Mouse (Mus musculus) stomach, embryonic 14.5 days (tissue): ENCODE results near the gene Gns. TPM values are rescaled to one million over a fixed set of nuclear protein-coding genes. Genes with fewer than 3 reads are reported as not detected.

Experiments
- ATAC-seq: fragments of 200-750 bp; cut with Nextera tagmentation; 2 replicates; pipeline ENCODE4 v1.8.0; 2017; ENCODE audit warnings: low read depth, moderate TSS enrichment; ENCODE audit not compliant: insufficient number of reproducible peaks, insufficient read depth, low FRiP score
- H3K27ac ChIP-seq: fragments of 300-500 bp; sonication (generic); 2 replicates; pipeline ENCODE4 v1.5.1; 2014; ENCODE audit warnings: mild to moderate bottlenecking, low read length, moderate library complexity, mixed read lengths
- H3K27me3 ChIP-seq: fragments of 300-500 bp; sonication (generic); 2 replicates; pipeline ENCODE4 v1.6.1; 2014; ENCODE audit warnings: low read length, control low read depth, mixed read lengths; ENCODE audit not compliant: control insufficient read depth, insufficient read depth
- H3K36me3 ChIP-seq: fragments of 300-500 bp; sonication (generic); 2 replicates; pipeline ENCODE4 v1.6.1; 2014; ENCODE audit warnings: mild to moderate bottlenecking, control low read depth, low read length, moderate library complexity, mixed read lengths; ENCODE audit not compliant: control insufficient read depth, insufficient read depth
- H3K4me1 ChIP-seq: fragments of 300-500 bp; sonication (generic); 2 replicates; pipeline ENCODE4 v1.6.1; 2014; ENCODE audit warnings: low read length, control low read depth, mixed read lengths; ENCODE audit not compliant: control insufficient read depth, insufficient read depth
- H3K4me2 ChIP-seq: fragments of 300-500 bp; sonication (generic); replicated peaks from 2 replicates; pipeline ENCODE4 v1.6.1; 2014; ENCODE audit warnings: low read depth, low read length, control low read depth
- H3K4me3 ChIP-seq: fragments of 300-500 bp; sonication (generic); 2 replicates; pipeline ENCODE4 v1.5.1; 2014; ENCODE audit warnings: low read depth, low read length, control low read depth
- H3K9ac ChIP-seq: fragments of 300-500 bp; sonication (generic); replicated peaks from 2 replicates; pipeline ENCODE4 v1.6.1; 2014; ENCODE audit warnings: low read depth, mild to moderate bottlenecking, control low read depth, low read length, moderate library complexity, mixed read lengths
- H3K9me3 ChIP-seq: fragments of 300-500 bp; sonication (generic); 2 replicates; pipeline ENCODE4 v1.6.1; 2016; ENCODE audit warnings: low read depth, low read length, control low read depth; ENCODE audit not compliant: control insufficient read depth
- WGBS: fragments of 180-500 bp; shearing (Covaris S2); extraction: QIAGEN DNeasy Blood & Tissue Kit; methylation state at CpG from one replicate; pipeline ENCODE4 v1.1.7; 2014; 5-methylcytosine and 5-hydroxymethylcytosine counted together
- polyA plus RNA-seq: library from polyadenylated mRNA; unstranded; fragments of >200 nt; fragmentation: Nextera tagmentation; extraction: Ambion mirVana; gene quantifications from 2 replicates; pipeline ENCODE4 v1.2.1, GENCODE M21; 2014

The Gns gene
- polyA plus RNA-seq, 1 experiment from 2014 or later, result 53.7 TPM

GRCm38 (mm10) chr10:121401005-121401404 is 36.1 kb downstream of the Gns start:
- no peaks in the 10 kb centered on the region for H3K4me1 ChIP-seq
- 84% methylated on average over 7 of the region's 7 CpGs for WGBS
- no peak overlapping the region for H3K9ac ChIP-seq
- H3K9me3 ChIP-seq, result no peaks in the 10 kb centered on the region
- peaks cover 8% of the 10 kb centered on the region for H3K36me3 ChIP-seq
- H3K4me3 ChIP-seq, result no peak overlapping the region
- no peaks in the 10 kb centered on the region for H3K27me3 ChIP-seq
- no peak for ATAC-seq
- H3K4me2 ChIP-seq, result no peak overlapping the region
- no peak overlapping the region for H3K27ac ChIP-seq

GRCm38 (mm10) chr10:121403104-121403503 is 38.2 kb downstream of the Gns start:
- no peaks in the 10 kb centered on the region for H3K4me1 ChIP-seq
- H3K4me3 ChIP-seq, result no peak overlapping the region
- H3K9ac ChIP-seq, result no peak overlapping the region
- H3K4me2 ChIP-seq, result no peak overlapping the region
- no peaks in the 10 kb centered on the region for H3K36me3 ChIP-seq
- no peaks in the 10 kb centered on the region for H3K27me3 ChIP-seq
- H3K27ac ChIP-seq, result no peak overlapping the region
- 63% methylated on average over 9 of the region's 9 CpGs for WGBS
- no peak for ATAC-seq
- H3K9me3 ChIP-seq, result no peaks in the 10 kb centered on the region

- H3K9me3 ChIP-seq, result no peaks in the 10 kb centered on the region
- no peaks in the 10 kb centered on the region for H3K27me3 ChIP-seq
- no peak overlapping the region for H3K9ac ChIP-seq
- ATAC-seq, result no peak
- no peak overlapping the region for H3K27ac ChIP-seq
- 67% methylated on average over 6 of the region's 9 CpGs for WGBS
- H3K36me3 ChIP-seq, result no peaks in the 10 kb centered on the region
- H3K4me1 ChIP-seq, result no peaks in the 10 kb centered on the region
- no peak overlapping the region for H3K4me3 ChIP-seq
- H3K4me2 ChIP-seq, result no peak overlapping the region
These were observed 39.1 kb downstream of the Gns start for GRCm38 (mm10) chr10:121403946-121404345.

GRCm38 (mm10) chr10:121409717-121410116 is 44.8 kb downstream of the Gns start:
- ATAC-seq, result 0 out of 2 replicates have a peak, but pooled peaks have one; percentile 54

GRCm38 (mm10) chr10:121411721-121412455 is 47.0 kb downstream of the Gns start:
- no peak for ATAC-seq
- WGBS, result 74% methylated on average over 11 of the region's 11 CpGs
- no peak overlapping the region for H3K27ac ChIP-seq
- H3K4me3 ChIP-seq, result no peak overlapping the region
- no peaks in the 10 kb centered on the region for H3K4me1 ChIP-seq
- H3K27me3 ChIP-seq, result no peaks in the 10 kb centered on the region
- H3K9ac ChIP-seq, result no peak overlapping the region
- no peaks in the 10 kb centered on the region for H3K9me3 ChIP-seq
- H3K36me3 ChIP-seq, result peaks cover 27% of the 10 kb centered on the region
- H3K4me2 ChIP-seq, result no peak overlapping the region

More at GRCm38 (mm10) chr10:121409717-121410116, 44.8 kb downstream of the Gns start:
- Histone ChIP-seq H3K36me3 (peaks cover 19% of the 10 kb centered on the region), H3K27me3 (no peaks in the 10 kb centered on the region), H3K4me1 (no peaks in the 10 kb centered on the region), H3K9me3 (no peaks in the 10 kb centered on the region), H3K4me3 (no peak overlapping the region), H3K27ac (no peak overlapping the region), H3K9ac (no peak overlapping the region), H3K4me2 (no peak overlapping the region)
- 60% methylated on average over 7 of the region's 7 CpGs for WGBS

- H3K4me3 ChIP-seq, result no peak overlapping the region
- WGBS, result 81% methylated on average over 17 of the region's 17 CpGs
- peaks cover 27% of the 10 kb centered on the region for H3K36me3 ChIP-seq
- no peaks in the 10 kb centered on the region for H3K4me1 ChIP-seq
- H3K9me3 ChIP-seq, result no peaks in the 10 kb centered on the region
- no peaks in the 10 kb centered on the region for H3K27me3 ChIP-seq
- ATAC-seq, result no peak
- no peak overlapping the region for H3K4me2 ChIP-seq
- no peak overlapping the region for H3K9ac ChIP-seq
- no peak overlapping the region for H3K27ac ChIP-seq
These were observed 47.9 kb downstream of the Gns start for GRCm38 (mm10) chr10:121412824-121413223.

- Histone ChIP-seq H3K9ac (no peak overlapping the region), H3K4me1 (peaks cover 2% of the 10 kb centered on the region; the same call in 1 of the 2 replicates), H3K27me3 (no peaks in the 10 kb centered on the region), H3K9me3 (no peaks in the 10 kb centered on the region), H3K36me3 (peaks cover 27% of the 10 kb centered on the region), H3K4me3 (no peak overlapping the region), H3K27ac (no peak overlapping the region), H3K4me2 (no peak overlapping the region)
- WGBS, result 82% methylated on average over 13 of the region's 13 CpGs
- ATAC-seq, result no peak
These were observed 49.2 kb downstream of the Gns start for GRCm38 (mm10) chr10:121414127-121414526.

GRCm38 (mm10) chr10:121418835-121419234 is 53.9 kb downstream of the Gns start:
- H3K4me3 ChIP-seq, result no peak overlapping the region
- no peak overlapping the region for H3K27ac ChIP-seq
- 81% methylated on average over 14 of the region's 14 CpGs for WGBS
- no peak overlapping the region for H3K4me2 ChIP-seq
- H3K4me1 ChIP-seq, result peaks cover 23% of the 10 kb centered on the region
- no peak for ATAC-seq
- no peaks in the 10 kb centered on the region for H3K9me3 ChIP-seq
- peaks cover 13% of the 10 kb centered on the region for H3K36me3 ChIP-seq
- H3K27me3 ChIP-seq, result no peaks in the 10 kb centered on the region
- H3K9ac ChIP-seq, result no peak overlapping the region
